Mouse (Mus musculus) embryonic fibroblast, embryonic 13.5 days (primary cell): ENCODE data around the gene Ttc28.

Experiments used
- CTCF ChIP-seq: IDR thresholded peaks from 2 replicates; pipeline ENCODE4 v1.5.1; 2011; ENCODE audit warnings: mild to moderate bottlenecking, control low read depth, low read length, moderate library complexity, borderline replicate concordance; ENCODE audit not compliant: insufficient read depth
- POLR2A ChIP-seq: IDR thresholded peaks from 2 replicates; pipeline ENCODE4 v1.6.1; 2011; ENCODE audit warnings: low read depth, mild to moderate bottlenecking, control low read depth, low read length, moderate library complexity

DNA sequence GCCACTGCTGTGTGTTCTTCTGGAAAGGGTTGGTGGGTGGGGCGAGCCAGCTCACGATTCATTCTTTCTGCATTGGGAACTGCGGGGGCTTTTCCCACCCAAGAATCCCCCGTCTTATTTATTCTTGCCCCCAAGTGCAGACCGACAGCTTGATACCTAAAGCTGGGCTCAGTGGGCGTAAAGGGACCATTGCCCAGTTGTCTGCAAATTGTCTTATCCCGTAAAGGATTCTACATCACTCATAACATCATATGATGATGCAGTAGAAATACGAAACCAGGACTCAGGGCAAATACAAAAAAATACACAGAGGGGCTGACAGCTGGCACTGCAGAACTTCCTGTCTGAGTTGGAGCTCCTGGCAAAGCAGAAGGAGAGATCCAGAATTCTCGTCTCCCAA, 336.6 kb downstream of the Ttc28 start:
- TF ChIP-seq POLR2A (no peak), CTCF (no peak)
